Mouse (Mus musculus): ENCODE results near the gene Vmn1r4. TPM values are rescaled to one million over a fixed set of nuclear protein-coding genes. Genes with fewer than 3 reads are reported as not detected.

The Vmn1r4 gene
- polyA plus RNA-seq, 1 experiment from 2014 or later: 0.72 TPM

Other genes starting within 250 kb of the Vmn1r4 start
- gene Lsm5, start 219.3 kb upstream of the Vmn1r4 start, polyA plus RNA-seq (2015; fragmentation: Nextera tagmentation; extraction: Ambion mirVana): 137 and 163 TPM in 2 replicates
- gene Avl9, start 209.1 kb upstream of the Vmn1r4 start, polyA plus RNA-seq (2015; fragmentation: Nextera tagmentation; extraction: Ambion mirVana): 11.4 and 13.2 TPM in 2 replicates
- gene Kbtbd2, start 126.2 kb upstream of the Vmn1r4 start, polyA plus RNA-seq (2015; fragmentation: Nextera tagmentation; extraction: Ambion mirVana): 30.5 and 33.7 TPM in 2 replicates
- 171 and 199 TPM in 2 replicates for gene Fkbp9, start 92.0 kb upstream of the Vmn1r4 start, polyA plus RNA-seq (2015; fragmentation: Nextera tagmentation; extraction: Ambion mirVana)
- 66.0 and 67.4 TPM in 2 replicates for gene Nt5c3, start 83 bp upstream of the Vmn1r4 start, polyA plus RNA-seq (2015; fragmentation: Nextera tagmentation; extraction: Ambion mirVana)
- not detected in 2 replicates for gene Vmn1r5, start 46.3 kb downstream of the Vmn1r4 start, polyA plus RNA-seq (2015; fragmentation: Nextera tagmentation; extraction: Ambion mirVana)
- gene Vmn1r6, start 73.2 kb downstream of the Vmn1r4 start, polyA plus RNA-seq (2015; fragmentation: Nextera tagmentation; extraction: Ambion mirVana): not detected in 2 replicates
- not detected in 2 replicates for gene Vmn1r7, start 101.3 kb downstream of the Vmn1r4 start, polyA plus RNA-seq (2015; fragmentation: Nextera tagmentation; extraction: Ambion mirVana)
- not detected in 2 replicates for gene Vmn1r8, start 108.3 kb downstream of the Vmn1r4 start, polyA plus RNA-seq (2015; fragmentation: Nextera tagmentation; extraction: Ambion mirVana)
- gene Vmn1r9, start 142.8 kb downstream of the Vmn1r4 start, polyA plus RNA-seq (2015; fragmentation: Nextera tagmentation; extraction: Ambion mirVana): not detected in 2 replicates
- not detected in 2 replicates for gene Vmn1r10, start 185.4 kb downstream of the Vmn1r4 start, polyA plus RNA-seq (2015; fragmentation: Nextera tagmentation; extraction: Ambion mirVana)
- gene Vmn1r11, start 209.4 kb downstream of the Vmn1r4 start, polyA plus RNA-seq (2015; fragmentation: Nextera tagmentation; extraction: Ambion mirVana): not detected in 2 replicates
- gene Vmn1r12, start 232.9 kb downstream of the Vmn1r4 start, polyA plus RNA-seq (2015; fragmentation: Nextera tagmentation; extraction: Ambion mirVana): not detected in 2 replicates

Measured in embryonic facial prominence, embryonic 13.5 days (tissue).